Mouse (Mus musculus) cerebellum, postnatal 4 days (tissue): ENCODE measurements at regions not wholly inside any gene's neighbourhood (a gene's known extent, or its start where the extent isn't known, plus 50 kb on each side); places are given as distances from the start of the nearest gene placed in this dataset.
A peak's percentile ranks its signal among the peaks of the same experiment; 100 is the strongest.

Experiments used
- DNase-seq, 2 experiments: peaks; one replicate each; pipeline ENCODE4 v3.0.0; 2022; ENCODE audit warnings: low spot score in 2 of 2, mixed read lengths in 1 of 2

DNA sequence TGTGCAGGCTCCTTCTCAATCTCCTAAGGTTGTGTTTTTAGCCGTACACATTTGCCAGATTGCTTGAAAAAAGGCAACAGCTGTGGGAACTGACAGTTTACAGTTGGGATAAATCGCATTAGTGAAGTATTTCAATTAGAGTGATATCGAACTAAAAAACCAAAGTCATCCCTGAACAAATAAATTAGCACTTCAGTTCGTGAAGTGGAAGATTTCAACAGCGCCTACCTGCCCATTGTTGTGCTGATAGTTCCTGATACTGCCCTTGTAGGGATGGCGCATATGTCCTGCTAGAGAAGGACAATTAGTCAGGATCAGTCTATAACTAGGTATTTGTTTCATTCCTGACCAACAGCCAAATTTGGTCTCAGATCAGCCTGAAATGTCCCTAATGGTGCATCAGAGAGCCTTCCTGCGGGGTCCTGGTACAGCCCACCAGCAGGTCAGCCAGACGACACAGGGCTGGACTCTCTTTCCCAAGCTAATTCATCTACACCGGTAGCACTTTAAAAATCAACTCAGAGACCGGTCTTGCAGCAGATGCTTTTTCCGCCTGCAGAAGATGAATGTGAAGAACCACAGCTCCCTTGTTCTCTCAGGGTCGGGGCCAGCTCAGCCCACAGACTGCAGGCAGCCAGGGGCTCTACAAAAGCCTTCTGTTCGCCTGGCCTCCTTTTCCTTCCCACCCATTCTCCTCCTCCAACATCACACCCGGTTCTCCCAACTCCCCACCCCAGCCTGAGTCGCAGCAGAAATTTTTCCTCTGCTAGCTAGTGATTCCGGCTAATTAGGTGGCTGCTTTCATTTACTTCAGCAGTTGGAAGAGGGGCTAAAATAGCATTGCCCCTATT, 146.1 kb downstream of the Psat1 start:
- DNase-seq = peak in 1 of 2 experiments; percentile 55

- DNase-seq = no peak
Observed at GRCm38 (mm10) chr19:15796466-15796865, 150.7 kb downstream of the Psat1 start.

GRCm38 (mm10) chr19:15791942-15792341, 155.2 kb downstream of the Psat1 start:
- no peak for DNase-seq

- DNase-seq = no peak
Observed at GRCm38 (mm10) chr19:15791264-15791913, 155.7 kb downstream of the Psat1 start.

- no peak for DNase-seq
Observed at GRCm38 (mm10) chr19:15790620-15791263, 156.4 kb downstream of the Psat1 start.

- no peak for DNase-seq
Observed at GRCm38 (mm10) chr19:15789741-15790140, 157.4 kb downstream of the Psat1 start.

GRCm38 (mm10) chr19:15784644-15785043, 162.5 kb downstream of the Psat1 start:
- no peak for DNase-seq

DNA sequence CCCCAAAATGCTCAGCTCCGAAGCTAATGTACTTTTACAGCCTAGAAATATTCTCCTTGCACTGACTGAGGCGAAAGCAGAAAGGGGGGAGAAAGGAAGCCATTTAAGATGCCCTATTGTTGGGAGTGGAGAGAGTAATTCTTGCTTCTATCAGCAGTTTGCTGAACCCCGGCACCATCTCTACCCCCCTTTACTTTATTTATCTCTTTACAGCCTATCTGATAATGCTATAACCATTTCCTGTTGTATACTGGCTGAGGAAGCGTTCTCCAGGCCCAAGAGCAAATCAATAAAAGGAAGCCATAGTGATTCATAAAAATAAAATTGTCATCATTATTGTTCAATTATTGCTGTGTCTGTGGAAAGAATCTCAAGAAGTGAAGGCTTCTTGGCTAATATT, 177.5 kb downstream of the Psat1 start:
- no peak for DNase-seq

GRCm38 (mm10) chr19:15761086-15761485, 186.1 kb downstream of the Psat1 start:
- no peak for DNase-seq

GRCm38 (mm10) chr19:15745026-15745777, 201.9 kb downstream of the Psat1 start:
- no peak for DNase-seq

DNA sequence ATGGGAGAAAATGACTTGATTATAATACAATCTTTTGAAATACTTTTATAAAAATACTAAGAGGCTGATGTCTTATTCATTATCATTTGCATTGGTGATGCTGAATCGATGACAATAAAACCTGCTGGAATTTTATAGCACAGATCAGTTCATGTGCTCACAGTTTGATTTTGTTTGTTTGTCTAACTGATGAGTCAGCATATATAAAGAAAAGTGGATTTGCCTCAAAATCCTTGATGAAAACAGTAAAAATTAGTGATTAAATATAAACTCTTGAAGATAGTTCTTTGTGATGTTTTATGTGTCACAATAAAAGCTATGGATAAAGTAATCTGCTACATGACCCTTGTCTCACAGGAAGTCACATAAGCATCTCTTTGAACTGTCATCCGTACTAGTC, 210.9 kb downstream of the Psat1 start:
- no peak for DNase-seq

DNA sequence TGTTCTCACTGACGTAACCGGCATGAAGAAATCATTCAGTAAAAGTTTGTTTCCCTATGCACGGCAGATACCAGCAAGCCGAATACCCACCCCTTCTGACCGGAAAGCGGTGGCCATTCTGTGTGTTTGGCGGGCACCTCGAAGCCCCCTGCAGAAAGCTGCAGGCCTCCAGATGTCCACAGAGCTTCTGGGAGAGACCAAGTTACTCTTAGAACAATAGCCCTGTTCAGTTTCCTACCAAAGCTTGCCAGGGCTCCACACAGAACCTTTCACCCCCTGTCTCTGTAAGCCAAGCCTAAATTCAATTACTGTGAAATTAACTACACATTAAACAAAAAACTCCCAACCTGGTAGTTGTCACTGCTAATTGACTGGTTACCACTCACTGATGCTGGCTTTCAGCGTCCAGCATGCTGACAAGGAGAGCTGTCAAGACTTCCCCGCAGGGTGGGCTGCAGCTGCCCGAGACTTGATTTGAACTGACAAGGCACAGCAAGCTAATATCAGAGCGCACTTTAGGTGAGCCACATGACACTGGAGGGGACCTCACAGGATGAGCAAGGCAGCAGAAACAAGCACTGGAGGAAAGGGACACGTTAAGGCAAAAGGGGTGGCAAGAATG, 220.2 kb downstream of the Psat1 start:
- DNase-seq = peak in 1 of 2 experiments; percentile 57

DNA sequence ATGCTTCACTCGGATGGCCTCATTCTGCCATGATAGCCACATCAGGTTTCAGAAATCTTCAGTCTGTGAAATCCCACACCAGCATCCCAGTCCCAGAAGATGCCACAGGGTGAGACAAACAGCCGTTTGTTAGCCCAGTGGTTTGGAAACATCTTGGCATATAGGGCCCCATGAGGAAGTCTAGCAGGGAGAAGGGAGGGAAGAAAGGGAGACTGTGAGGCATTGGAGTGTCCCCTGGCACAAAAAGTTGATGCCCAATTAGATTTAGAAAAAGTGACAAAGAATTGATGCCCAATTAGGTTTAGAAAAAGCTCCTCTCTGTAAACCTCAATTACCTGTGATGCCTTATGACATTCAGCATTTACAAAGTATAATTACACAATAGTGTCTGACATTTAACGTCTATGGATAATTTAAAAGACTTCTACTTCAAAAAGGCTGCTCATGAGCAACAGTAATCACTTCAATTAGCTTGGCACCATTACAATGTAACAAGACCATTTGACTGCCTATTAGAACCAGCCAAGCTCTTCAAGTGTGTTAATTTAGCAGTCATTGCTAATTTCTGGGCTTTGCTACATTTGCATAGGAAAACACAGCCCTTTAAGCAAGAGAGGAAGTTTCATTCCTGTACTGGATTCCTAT, 254.6 kb downstream of the Psat1 start:
- no peak for DNase-seq

DNA sequence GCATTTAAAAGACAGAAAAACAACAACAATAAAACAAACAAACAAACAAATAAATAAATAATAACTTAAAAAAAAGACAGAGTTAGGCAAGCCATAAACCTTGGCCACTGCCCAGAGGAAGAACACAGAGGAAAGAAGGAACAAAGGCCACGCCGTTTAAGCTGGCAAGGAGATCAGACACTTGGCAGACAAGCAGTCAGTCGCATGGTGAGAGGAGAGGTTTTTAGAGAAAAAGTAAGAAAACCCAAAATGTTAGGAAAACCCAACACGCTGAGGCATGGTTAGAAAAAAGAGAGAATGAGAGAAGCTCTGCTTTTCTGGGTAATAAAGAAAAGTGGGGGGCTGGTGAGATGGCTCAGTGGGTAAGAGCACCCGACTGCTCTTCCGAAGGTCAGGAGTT, 277.1 kb downstream of the Psat1 start:
- DNase-seq = peak in 1 of 2 experiments; percentile 30

DNA sequence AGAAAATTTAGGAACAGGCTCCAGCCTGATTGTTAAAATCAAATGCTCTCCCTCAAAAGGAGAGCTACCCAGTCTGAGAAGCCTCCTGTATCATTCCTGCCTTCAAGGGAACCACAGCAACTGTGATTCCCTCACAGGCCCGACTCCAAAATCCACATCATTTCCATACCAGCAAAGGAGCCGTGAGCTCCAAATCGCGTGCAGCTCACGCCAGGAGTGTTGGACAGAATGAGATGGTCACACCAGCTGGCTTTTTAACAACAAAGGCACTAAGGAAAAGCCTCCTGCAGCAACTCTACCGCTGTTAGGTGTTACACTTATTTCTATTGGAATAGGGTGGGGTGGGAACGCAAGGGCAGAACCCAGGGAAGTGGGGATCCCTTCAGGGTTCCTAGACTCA, 277.6 kb downstream of the Psat1 start:
- DNase-seq = peak in 1 of 2 experiments; percentile 23

GRCm38 (mm10) chr19:15668624-15669016, 278.5 kb downstream of the Psat1 start:
- DNase-seq = no peak

- peak; percentile 30 to 64 for DNase-seq
Observed at GRCm38 (mm10) chr19:15667889-15668623, 279.1 kb downstream of the Psat1 start.

DNA sequence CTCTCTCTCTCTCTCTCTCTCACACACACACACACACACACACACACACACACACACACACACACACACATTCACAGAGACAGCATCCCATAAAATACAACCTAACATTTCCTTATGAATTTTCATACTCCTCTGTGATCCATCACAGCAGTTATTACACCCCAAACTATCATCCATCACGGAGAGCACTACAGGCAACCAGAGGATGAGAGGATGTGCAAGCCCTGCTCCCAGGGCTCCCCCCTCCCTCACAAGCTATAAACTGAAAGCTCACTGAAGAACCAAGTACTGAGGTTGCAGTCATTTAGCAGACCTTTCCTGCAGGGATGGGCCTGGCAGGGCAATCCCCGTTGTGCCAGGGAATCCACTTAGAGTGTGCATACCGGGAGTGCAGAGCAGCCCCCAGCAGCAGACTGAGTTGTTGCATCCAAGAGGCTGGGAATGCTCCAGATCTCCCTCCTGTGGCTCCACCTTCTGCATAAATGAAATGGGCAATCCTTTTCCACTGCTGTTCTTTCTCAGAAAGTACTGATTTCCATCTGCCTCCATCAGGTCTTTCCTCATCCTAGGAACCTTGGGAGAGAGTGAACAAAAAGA, 283.4 kb downstream of the Psat1 start:
- no peak for DNase-seq

DNA sequence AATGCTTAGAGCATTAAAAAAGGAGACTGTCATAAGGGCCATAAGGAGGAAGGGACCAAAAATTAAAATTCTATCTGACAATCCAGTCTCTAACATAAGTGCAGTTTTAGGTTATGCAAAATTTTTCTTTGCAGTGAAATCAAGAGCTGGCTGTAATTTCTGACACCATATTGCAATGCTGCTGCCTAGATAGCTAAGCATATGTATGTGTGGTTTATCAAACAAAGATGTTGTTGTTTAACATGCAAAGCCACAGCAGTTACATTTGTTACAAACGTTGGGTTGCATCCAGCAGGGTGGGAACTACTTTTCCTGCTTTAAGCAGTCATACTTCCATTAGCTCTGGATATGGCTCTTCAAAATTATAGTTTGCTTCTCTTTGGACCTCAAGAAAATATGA, 288.5 kb downstream of the Psat1 start:
- DNase-seq = no peak

- DNase-seq = no peak
Observed at GRCm38 (mm10) chr19:15657846-15658245, 289.3 kb downstream of the Psat1 start.
